Mouse (Mus musculus): ENCODE measurements around the gene Akap6. TPM values are rescaled to one million over a fixed set of nuclear protein-coding genes. Genes with fewer than 3 reads are reported as not detected.

Gene Akap6
- polyA plus RNA-seq, 1 experiment from 2014 or later = 15.3 TPM

DNA sequence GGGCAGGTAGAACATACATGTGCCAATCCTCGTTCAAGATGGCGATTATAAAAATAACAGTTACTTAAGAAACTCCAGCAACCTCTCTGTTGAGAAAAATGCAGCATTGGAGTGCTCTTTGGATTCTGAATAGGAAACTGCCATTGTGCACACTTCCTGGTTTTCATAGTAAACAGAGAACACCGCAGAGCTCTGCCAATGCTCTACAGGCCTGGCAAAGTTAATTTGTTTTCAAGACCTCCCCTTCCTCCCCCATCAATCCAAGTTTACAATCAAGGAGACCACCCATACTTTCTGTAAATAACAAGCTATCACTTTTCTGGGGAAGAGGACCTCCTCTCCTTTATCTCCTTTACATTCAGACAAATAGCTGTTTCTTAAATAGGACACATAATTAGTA, 65.6 kb downstream of the Akap6 start:
- Histone ChIP-seq H3K4me1 (no peaks in the 10 kb centered on the region), H3K36me3 (ENCODE audit: poor library complexity, severe bottlenecking) (no peaks in the 10 kb centered on the region), H3K4me2 (no peak overlapping the region), H3K9ac (no peak overlapping the region), H3K27ac (no peak overlapping the region), H3K27me3 (no peaks in the 10 kb centered on the region), H3K9me3 (replicated peaks) (no peaks in the 10 kb centered on the region), H3K4me3 (no peak overlapping the region)
- no peak for ATAC-seq
- 88% methylated on average over 3 of the region's 3 CpGs for WGBS

- Histone ChIP-seq H3K27ac (no peak overlapping the region), H3K36me3 (ENCODE audit: poor library complexity, severe bottlenecking) (no peaks in the 10 kb centered on the region), H3K4me3 (no peak overlapping the region), H3K9ac (no peak overlapping the region), H3K4me2 (no peak overlapping the region), H3K9me3 (replicated peaks) (no peaks in the 10 kb centered on the region), H3K4me1 (peaks cover 35% of the 10 kb centered on the region), H3K27me3 (no peaks in the 10 kb centered on the region)
- 62% methylated on average over 3 of the region's 3 CpGs for WGBS
- ATAC-seq = no peak
Observed at GRCm38 (mm10) chr12:52769561-52769960, 70.4 kb downstream of the Akap6 start.

- H3K9me3 ChIP-seq (replicated peaks) = no peaks in the 10 kb centered on the region
- no peak overlapping the region for H3K27ac ChIP-seq
- no peak overlapping the region for H3K4me2 ChIP-seq
- H3K36me3 ChIP-seq (ENCODE audit: poor library complexity, severe bottlenecking) = no peaks in the 10 kb centered on the region
- WGBS = 55% methylated on average over 7 of the region's 7 CpGs
- peak; percentile 51; the same call in 1 of the 2 replicates for ATAC-seq
- no peak overlapping the region for H3K9ac ChIP-seq
- H3K27me3 ChIP-seq = no peaks in the 10 kb centered on the region
- H3K4me3 ChIP-seq = no peak overlapping the region
- peaks cover 40% of the 10 kb centered on the region for H3K4me1 ChIP-seq
Observed at GRCm38 (mm10) chr12:52771931-52772330, 72.7 kb downstream of the Akap6 start.

GRCm38 (mm10) chr12:52772494-52773280, 73.5 kb downstream of the Akap6 start:
- WGBS = 39% methylated on average over 11 of the region's 11 CpGs
- H3K36me3 ChIP-seq (ENCODE audit: poor library complexity, severe bottlenecking) = no peaks in the 10 kb centered on the region
- no peaks in the 10 kb centered on the region for H3K9me3 ChIP-seq (replicated peaks)
- H3K27me3 ChIP-seq = no peaks in the 10 kb centered on the region
- H3K27ac ChIP-seq = peak overlapping the region; percentile 25; the same call in 1 of the 2 replicates
- H3K4me3 ChIP-seq = no peak overlapping the region
- 0 out of 2 replicates have a peak, but pooled peaks have one; percentile 22 for ATAC-seq
- H3K9ac ChIP-seq = no peak overlapping the region; the same call in 1 of the 2 replicates
- peaks cover 40% of the 10 kb centered on the region for H3K4me1 ChIP-seq
- peak overlapping the region; percentile 3; the same call in 1 of the 2 replicates for H3K4me2 ChIP-seq

DNA sequence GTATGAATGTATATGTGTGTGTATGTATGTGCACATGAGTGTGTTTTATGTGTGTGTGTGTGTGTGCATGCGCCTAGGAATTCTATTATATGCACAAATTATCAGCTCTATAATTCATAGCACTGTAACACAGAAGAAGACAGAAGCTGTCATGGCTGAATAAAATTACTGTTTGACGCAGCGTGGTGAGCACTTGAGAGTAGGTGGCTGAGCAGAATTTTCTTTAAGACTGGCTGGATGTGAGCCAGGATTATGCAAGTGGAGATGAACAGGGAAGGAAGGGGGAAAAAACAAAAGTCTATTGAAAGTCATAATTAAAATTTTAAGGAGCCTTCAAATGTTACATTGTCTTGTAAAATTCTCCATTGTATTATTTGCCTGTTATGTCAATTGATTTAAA, 74.7 kb downstream of the Akap6 start:
- no peak overlapping the region for H3K4me2 ChIP-seq
- H3K9me3 ChIP-seq (replicated peaks) = no peaks in the 10 kb centered on the region
- no peak overlapping the region for H3K27ac ChIP-seq
- no peaks in the 10 kb centered on the region for H3K27me3 ChIP-seq
- WGBS = 32% methylated on average over 3 of the region's 3 CpGs
- H3K4me1 ChIP-seq = peaks cover 40% of the 10 kb centered on the region
- no peak overlapping the region for H3K4me3 ChIP-seq
- no peak overlapping the region for H3K9ac ChIP-seq
- H3K36me3 ChIP-seq (ENCODE audit: poor library complexity, severe bottlenecking) = no peaks in the 10 kb centered on the region
- peak; percentile 60 for ATAC-seq

DNA sequence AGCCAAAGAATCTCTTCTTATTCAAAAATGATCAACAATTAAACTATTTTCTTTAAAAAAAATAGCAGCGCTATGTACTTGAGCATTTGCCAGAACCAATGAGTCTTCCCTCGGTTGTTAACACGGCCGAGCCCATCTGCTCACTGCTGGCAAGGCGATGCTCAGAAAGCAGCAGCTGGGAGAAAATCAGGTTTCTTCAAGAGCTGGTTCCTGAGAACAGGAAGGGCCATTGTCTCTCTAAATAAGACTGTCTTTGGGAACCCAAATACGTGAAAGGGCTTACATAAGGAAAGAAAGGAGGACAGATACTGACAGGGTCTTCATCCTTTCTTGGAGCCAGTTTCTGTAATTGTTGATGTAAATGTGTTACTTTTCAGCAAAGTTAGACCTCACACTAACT, 75.2 kb downstream of the Akap6 start:
- peak overlapping the region; percentile 12; the same call in 1 of the 2 replicates for H3K4me2 ChIP-seq
- ATAC-seq = no peak; the same call in 1 of the 2 replicates
- no peak overlapping the region for H3K4me3 ChIP-seq
- no peaks in the 10 kb centered on the region for H3K27me3 ChIP-seq
- 4% methylated on average over 6 of the region's 6 CpGs for WGBS
- no peaks in the 10 kb centered on the region for H3K9me3 ChIP-seq (replicated peaks)
- H3K27ac ChIP-seq = peak overlapping the region; percentile 65
- no peaks in the 10 kb centered on the region for H3K36me3 ChIP-seq (ENCODE audit: poor library complexity, severe bottlenecking)
- peaks cover 40% of the 10 kb centered on the region for H3K4me1 ChIP-seq
- no peak overlapping the region for H3K9ac ChIP-seq

DNA sequence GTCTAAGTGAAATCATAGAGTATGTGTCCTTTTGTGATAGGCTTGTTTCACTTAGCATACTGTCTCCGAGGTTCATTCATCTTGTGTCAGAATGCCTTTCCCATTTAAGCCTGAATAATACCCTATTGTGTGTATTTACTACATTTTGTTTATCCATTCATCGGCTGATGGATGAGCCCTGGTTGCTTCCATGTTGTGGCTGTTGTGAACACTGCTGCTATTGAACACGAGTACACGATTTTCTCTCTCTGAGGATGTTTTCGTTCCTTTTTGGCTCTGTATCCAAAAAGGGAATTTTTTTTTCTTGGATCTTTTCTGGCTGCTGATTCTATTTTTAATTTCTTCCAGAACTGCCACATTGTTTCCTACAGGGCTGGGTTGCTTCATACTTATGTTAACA, 81.0 kb downstream of the Akap6 start:
- H3K4me3 ChIP-seq = no peak overlapping the region
- H3K27ac ChIP-seq = no peak overlapping the region
- H3K27me3 ChIP-seq = no peaks in the 10 kb centered on the region
- 42% methylated on average over 5 of the region's 5 CpGs for WGBS
- no peak overlapping the region for H3K4me2 ChIP-seq
- no peaks in the 10 kb centered on the region for H3K36me3 ChIP-seq (ENCODE audit: poor library complexity, severe bottlenecking)
- no peaks in the 10 kb centered on the region for H3K9me3 ChIP-seq (replicated peaks)
- H3K9ac ChIP-seq = no peak overlapping the region
- no peak for ATAC-seq
- H3K4me1 ChIP-seq = peaks cover 25% of the 10 kb centered on the region

- H3K4me1 ChIP-seq = peaks cover 25% of the 10 kb centered on the region
- H3K36me3 ChIP-seq (ENCODE audit: poor library complexity, severe bottlenecking) = no peaks in the 10 kb centered on the region
- no peak overlapping the region for H3K4me3 ChIP-seq
- no peak overlapping the region for H3K4me2 ChIP-seq
- 73% methylated on average over 7 of the region's 7 CpGs for WGBS
- H3K9ac ChIP-seq = no peak overlapping the region
- no peaks in the 10 kb centered on the region for H3K27me3 ChIP-seq
- no peak overlapping the region for H3K27ac ChIP-seq
- ATAC-seq = no peak
- no peaks in the 10 kb centered on the region for H3K9me3 ChIP-seq (replicated peaks)
Observed at GRCm38 (mm10) chr12:52781066-52781465, 81.9 kb downstream of the Akap6 start.

DNA sequence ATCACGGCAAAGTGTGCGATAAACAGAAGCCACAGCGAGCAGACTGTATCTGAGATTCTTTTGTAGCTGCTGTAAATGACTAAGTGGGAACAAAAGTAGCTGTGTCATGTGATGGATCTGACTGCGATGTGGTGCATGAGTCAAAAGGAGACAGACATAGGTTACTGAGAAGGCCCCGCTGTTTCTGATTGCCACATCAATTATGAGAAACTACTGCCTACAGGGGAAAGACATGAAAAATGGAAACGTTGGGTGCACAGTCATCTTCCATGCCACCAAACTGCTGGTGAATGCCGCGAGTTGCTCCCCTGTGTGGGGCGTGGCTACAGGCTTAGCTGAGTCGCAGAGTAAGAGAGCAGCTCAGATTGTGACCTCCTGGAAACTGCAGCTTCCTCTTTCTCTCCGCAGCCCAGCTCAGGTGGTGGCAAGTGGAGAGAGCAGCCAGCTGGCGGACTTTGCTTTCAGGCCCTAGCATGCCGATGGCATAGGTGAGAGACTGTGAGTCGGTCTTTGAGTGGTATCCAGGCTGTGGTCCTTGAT, 83.8 kb downstream of the Akap6 start:
- H3K9ac ChIP-seq = peak overlapping the region; percentile 54
- H3K4me1 ChIP-seq = peaks cover 33% of the 10 kb centered on the region
- no peaks in the 10 kb centered on the region for H3K27me3 ChIP-seq
- H3K9me3 ChIP-seq (replicated peaks) = no peaks in the 10 kb centered on the region
- H3K36me3 ChIP-seq (ENCODE audit: poor library complexity, severe bottlenecking) = no peaks in the 10 kb centered on the region
- H3K4me3 ChIP-seq = peak overlapping the region; percentile 27
- peak; percentile 73 for ATAC-seq
- peak overlapping the region; percentile 58 for H3K4me2 ChIP-seq
- WGBS = 6% methylated on average over 14 of the region's 14 CpGs
- peak overlapping the region; percentile 14; the same call in 1 of the 2 replicates for H3K27ac ChIP-seq

DNA sequence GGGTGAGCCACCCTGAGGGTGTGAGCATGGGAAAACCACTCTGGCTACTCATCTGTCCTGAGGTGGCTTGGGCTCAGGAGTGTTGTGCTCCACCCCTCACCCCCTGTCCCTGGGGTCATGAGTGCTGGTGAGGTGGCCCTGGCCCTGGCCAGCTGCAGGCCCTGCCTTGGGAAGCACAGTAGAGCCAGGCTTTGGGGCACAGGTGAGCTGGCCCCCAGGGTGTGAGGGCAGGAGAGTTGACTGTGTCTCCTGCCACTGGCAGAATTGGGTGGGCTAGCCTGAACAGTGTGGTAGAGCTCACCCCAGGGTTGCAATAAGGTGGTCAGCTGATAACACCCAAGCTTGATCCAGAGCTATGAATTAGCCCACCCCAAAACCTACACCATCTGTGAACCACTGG, 86.0 kb downstream of the Akap6 start:
- peaks cover 37% of the 10 kb centered on the region for H3K4me1 ChIP-seq
- H3K27me3 ChIP-seq = no peaks in the 10 kb centered on the region
- no peak overlapping the region for H3K27ac ChIP-seq
- no peak overlapping the region for H3K4me3 ChIP-seq
- H3K4me2 ChIP-seq = no peak overlapping the region
- H3K36me3 ChIP-seq (ENCODE audit: poor library complexity, severe bottlenecking) = no peaks in the 10 kb centered on the region
- ATAC-seq = no peak; the same call in 1 of the 2 replicates
- H3K9ac ChIP-seq = no peak overlapping the region
- no peaks in the 10 kb centered on the region for H3K9me3 ChIP-seq (replicated peaks)

DNA sequence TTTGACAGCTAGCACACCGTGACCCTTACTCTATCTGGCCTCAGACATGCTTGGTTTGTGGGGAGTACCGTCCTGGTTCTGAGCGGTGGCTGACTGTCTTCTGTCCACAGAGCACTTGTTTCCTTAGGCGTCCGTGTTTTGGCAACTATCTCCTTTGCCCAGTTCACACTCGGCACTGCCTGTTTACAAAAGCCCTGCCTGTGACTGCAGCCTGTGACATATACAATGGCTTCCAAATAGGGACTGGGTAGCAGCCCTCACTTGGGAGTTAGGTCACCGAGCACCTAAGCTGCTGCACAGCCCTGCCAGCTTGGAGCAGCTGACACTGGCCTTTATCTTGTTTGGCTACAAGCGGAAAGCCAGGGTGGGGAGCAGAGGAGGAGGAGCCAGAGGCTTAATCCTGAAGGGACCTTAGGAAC, 91.2 kb downstream of the Akap6 start:
- Histone ChIP-seq H3K27me3 (no peaks in the 10 kb centered on the region), H3K4me3 (no peak overlapping the region), H3K9me3 (replicated peaks) (no peaks in the 10 kb centered on the region), H3K4me1 (peaks cover 30% of the 10 kb centered on the region), H3K36me3 (ENCODE audit: poor library complexity, severe bottlenecking) (no peaks in the 10 kb centered on the region), H3K4me2 (peak overlapping the region; percentile 36), H3K27ac (no peak overlapping the region; the same call in 1 of the 2 replicates), H3K9ac (peak overlapping the region; percentile 50)
- ATAC-seq = peak; percentile 73
- WGBS = 14% methylated on average over 8 of the region's 8 CpGs

GRCm38 (mm10) chr12:52794131-52794530, 94.9 kb downstream of the Akap6 start:
- ATAC-seq = no peak
- H3K9ac ChIP-seq = no peak overlapping the region
- no peak overlapping the region for H3K27ac ChIP-seq
- WGBS = 90% methylated on average over 4 of the region's 4 CpGs
- H3K4me1 ChIP-seq = peaks cover 27% of the 10 kb centered on the region
- 0 out of 2 replicates have a peak, but pooled peaks cover 8% of the 10 kb centered on the region for H3K36me3 ChIP-seq (ENCODE audit: poor library complexity, severe bottlenecking)
- no peak overlapping the region for H3K4me2 ChIP-seq
- no peaks in the 10 kb centered on the region for H3K27me3 ChIP-seq
- H3K4me3 ChIP-seq = no peak overlapping the region
- no peaks in the 10 kb centered on the region for H3K9me3 ChIP-seq (replicated peaks)

Data from forebrain, embryonic 13.5 days (tissue).